Mouse (Mus musculus) C2C12 (cell line): ENCODE data around the gene Prss28. TPM values are rescaled to one million over a fixed set of nuclear protein-coding genes. Genes with fewer than 3 reads are reported as not detected.

ENCODE experiments used
- H3K27me3 ChIP-seq: one replicate; pipeline ENCODE4 v1.6.1; 2011; ENCODE audit not compliant: control insufficient read depth, insufficient read depth, insufficient read length
- H3K36me3 ChIP-seq: one replicate; pipeline ENCODE4 v1.6.1; 2011; ENCODE audit not compliant: control insufficient read depth, insufficient read depth
- H3K4me3 ChIP-seq: one replicate; pipeline ENCODE4 v1.5.1; 2011; ENCODE audit warnings: mild to moderate bottlenecking, control low read depth; ENCODE audit not compliant: poor library complexity, insufficient read depth, severe bottlenecking
- H3K79me2 ChIP-seq: one replicate; pipeline ENCODE4 v1.6.1; 2011; ENCODE audit not compliant: control insufficient read depth, insufficient read depth
- H3K79me3 ChIP-seq: one replicate; pipeline ENCODE4 v1.6.1; 2011; ENCODE audit warnings: low read depth, control low read depth
- H3ac ChIP-seq: one replicate; pipeline ENCODE3; 2011; ENCODE audit warnings: low read depth; ENCODE audit not compliant: control insufficient read depth, insufficient read length
- CEBPB ChIP-seq: IDR thresholded peaks from one replicate; pipeline ENCODE4 v1.6.1; 2011; ENCODE audit warnings: low read depth, mild to moderate bottlenecking, control low read depth, moderate library complexity
- CTCF ChIP-seq: IDR thresholded peaks from one replicate; pipeline ENCODE4 v1.5.1; 2011; ENCODE audit not compliant: control insufficient read depth, insufficient read depth, insufficient read length
- FOSL1 ChIP-seq: IDR thresholded peaks from one replicate; pipeline ENCODE4 v1.8.0; 2011; ENCODE audit warnings: mild to moderate bottlenecking, low read length; ENCODE audit not compliant: poor library complexity, insufficient read depth, severe bottlenecking
- MAX ChIP-seq: IDR thresholded peaks from one replicate; pipeline ENCODE4 v1.6.1; 2011; ENCODE audit warnings: mild to moderate bottlenecking, control low read depth
- MYOD1 ChIP-seq: IDR thresholded peaks from one replicate; pipeline ENCODE4 v1.6.1; 2011; ENCODE audit warnings: low read depth; ENCODE audit not compliant: control insufficient read depth, insufficient read length
- MYOG ChIP-seq: IDR thresholded peaks from one replicate; pipeline ENCODE4 v1.6.1; 2011; ENCODE audit not compliant: control insufficient read depth, insufficient read length; ENCODE audit errors: extremely low read depth
- USF1 ChIP-seq: IDR thresholded peaks from one replicate; pipeline ENCODE4 v1.6.1; 2011; ENCODE audit warnings: low read depth, mild to moderate bottlenecking, control low read depth, moderate library complexity
- polyA plus RNA-seq: library from polyadenylated mRNA; unstranded; fragments of >200 nt; fragmentation: generic; extraction: Trizol; gene quantifications from one replicate; pipeline ENCODE4 v1.2.1, GENCODE M21; 2012; ENCODE audit warnings: missing spikeins

Gene Prss28
- polyA plus RNA-seq, 1 experiment, result not detected

DNA sequence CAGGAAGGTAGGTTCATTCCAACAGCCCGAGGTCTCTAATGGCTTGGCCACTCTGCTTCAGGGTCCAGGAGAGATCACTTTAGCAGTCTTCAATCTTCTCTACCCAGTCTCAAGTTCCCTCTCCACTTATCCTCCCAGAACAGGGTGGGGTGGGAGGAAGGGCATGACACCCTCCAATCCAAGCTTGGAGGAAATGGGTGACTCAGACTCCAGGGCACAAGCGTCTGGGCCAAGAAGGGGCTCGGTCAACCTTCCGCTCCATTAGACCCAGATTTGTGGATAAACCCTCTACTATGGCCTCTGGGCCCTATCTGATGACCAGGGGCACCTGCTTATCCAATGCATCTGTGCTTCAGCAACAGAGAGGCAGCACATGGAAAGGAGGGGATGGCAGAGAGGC, 37.0 kb downstream of the Prss28 start, which contains the start of gene Tpsab1:
Tpsab1 (minus strand) TSS at position 101 of the 400 bp plus-strand sequence.
- H3K27me3 ChIP-seq, result peaks cover 5% of the 10 kb centered on the region
- no peaks in the 10 kb centered on the region for H3K36me3 ChIP-seq
- no peaks in the 10 kb centered on the region for H3K79me2 ChIP-seq
- no peak within 1 kb of the TSS for H3ac ChIP-seq
- no peaks in the 10 kb centered on the region for H3K79me3 ChIP-seq
- TF ChIP-seq USF1 (no peak), MAX (no peak), CEBPB (no peak), FOSL1 (no peak), CTCF (no peak), MYOG (no peak), MYOD1 (no peak)
- H3K4me3 ChIP-seq, result no peak within 1 kb of the TSS

DNA sequence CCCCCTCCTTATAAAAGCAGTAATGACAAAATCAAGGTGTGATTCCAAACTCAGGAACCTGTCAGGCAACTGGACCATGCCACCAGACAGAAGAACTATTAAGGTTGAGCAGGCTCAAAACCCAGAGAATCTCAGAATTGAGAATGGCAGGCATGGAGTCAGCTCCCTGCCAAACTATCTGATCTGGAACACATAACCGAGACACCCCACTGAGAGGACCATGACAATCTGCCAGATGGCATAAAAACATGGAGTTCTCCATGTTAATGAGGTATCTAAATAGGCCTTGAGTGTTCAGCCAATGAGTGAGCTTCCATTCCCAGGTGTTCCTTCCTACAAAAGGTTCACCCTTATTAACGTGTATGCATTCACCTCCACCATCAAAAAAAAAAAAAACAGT, 52.8 kb downstream of the Prss28 start:
- no peak overlapping the region for H3K4me3 ChIP-seq
- no peaks in the 10 kb centered on the region for H3K36me3 ChIP-seq
- H3ac ChIP-seq, result no peak overlapping the region
- no peaks in the 10 kb centered on the region for H3K79me2 ChIP-seq
- no peaks in the 10 kb centered on the region for H3K79me3 ChIP-seq
- H3K27me3 ChIP-seq, result peaks cover 14% of the 10 kb centered on the region
- TF ChIP-seq USF1, result no peak
- TF ChIP-seq CTCF, result no peak
- no peak for TF ChIP-seq MAX
- no peak for TF ChIP-seq MYOG
- TF ChIP-seq CEBPB, result no peak
- TF ChIP-seq FOSL1, result no peak
- TF ChIP-seq MYOD1, result no peak

Other genes starting within 250 kb of the Prss28 start
- gene Tmem204, start 225.1 kb upstream of the Prss28 start, polyA plus RNA-seq, result 0.37 TPM
- gene Telo2, start 192.7 kb upstream of the Prss28 start, polyA plus RNA-seq, result 18.3 TPM
- not detected for gene Ptx4, start 187.9 kb upstream of the Prss28 start, polyA plus RNA-seq
- 19.9 TPM for gene Clcn7, start 175.3 kb upstream of the Prss28 start, polyA plus RNA-seq
- gene Ccdc154, start 146.2 kb upstream of the Prss28 start, polyA plus RNA-seq, result not detected
- not detected for gene Gm38655, start 133.2 kb upstream of the Prss28 start, polyA plus RNA-seq
- gene BC003965, start 124.1 kb upstream of the Prss28 start, polyA plus RNA-seq, result 14.3 TPM
- 1.8 TPM for gene Unkl, start 120.2 kb upstream of the Prss28 start, polyA plus RNA-seq
- 22.7 TPM for gene Gnptg, start 68.5 kb upstream of the Prss28 start, polyA plus RNA-seq
- 39.3 TPM for gene Tsr3, start 68.5 kb upstream of the Prss28 start, polyA plus RNA-seq
- gene Baiap3, start 52.3 kb upstream of the Prss28 start, polyA plus RNA-seq, result 0.16 TPM
- 405 TPM for gene Ube2i, start 34.0 kb upstream of the Prss28 start, polyA plus RNA-seq
- not detected for gene Prss34, start 10.3 kb upstream of the Prss28 start, polyA plus RNA-seq
- gene Prss29, start 10.0 kb downstream of the Prss28 start, polyA plus RNA-seq, result not detected
- 2.5 TPM for gene Tpsab1, start 36.9 kb downstream of the Prss28 start, polyA plus RNA-seq
- gene Tpsb2, start 57.7 kb downstream of the Prss28 start, polyA plus RNA-seq, result not detected
- gene Tpsg1, start 60.6 kb downstream of the Prss28 start, polyA plus RNA-seq, result not detected
- gene Cacna1h, start 125.1 kb downstream of the Prss28 start, polyA plus RNA-seq, result not detected
- not detected for gene Tekt4, start 146.0 kb downstream of the Prss28 start, polyA plus RNA-seq
- gene Sstr5, start 188.6 kb downstream of the Prss28 start, polyA plus RNA-seq, result not detected